Mouse (Mus musculus): Measurements from ENCODE around the gene Rbfox1.

The Rbfox1 gene

GRCm38 (mm10) chr16:6348581-6349241 lies 463.6 kb downstream of the Rbfox1 start:
- no peak for DNase-seq (ENCODE audit: low spot score in 2 of 2)

DNA sequence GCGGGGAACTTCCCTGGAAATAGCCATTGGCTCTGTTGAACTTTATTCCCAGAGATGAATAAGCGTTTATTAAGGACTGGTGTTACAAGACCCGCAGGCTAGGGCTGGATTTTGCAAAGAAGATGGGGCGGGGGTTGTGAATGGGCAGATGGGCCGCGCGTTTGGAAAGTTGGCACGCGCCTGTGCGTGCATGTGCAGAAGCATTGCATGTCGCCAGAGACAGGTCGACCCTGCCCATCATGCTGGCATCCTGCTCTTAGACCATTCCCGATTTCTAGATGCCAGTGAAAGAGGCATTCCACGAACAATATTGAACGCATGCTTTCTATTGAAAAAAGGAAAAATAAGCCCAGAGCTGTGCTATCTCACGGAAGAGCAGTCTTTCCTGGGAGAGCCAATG lies 464.2 kb downstream of the Rbfox1 start:
- DNase-seq (ENCODE audit: low spot score in 2 of 2) = no peak

GRCm38 (mm10) chr16:6350256-6350655 lies 465.1 kb downstream of the Rbfox1 start:
- DNase-seq (ENCODE audit: low spot score in 2 of 2) = no peak

GRCm38 (mm10) chr16:6353191-6353590 lies 468.0 kb downstream of the Rbfox1 start:
- no peak for DNase-seq (ENCODE audit: low spot score in 2 of 2)

DNA sequence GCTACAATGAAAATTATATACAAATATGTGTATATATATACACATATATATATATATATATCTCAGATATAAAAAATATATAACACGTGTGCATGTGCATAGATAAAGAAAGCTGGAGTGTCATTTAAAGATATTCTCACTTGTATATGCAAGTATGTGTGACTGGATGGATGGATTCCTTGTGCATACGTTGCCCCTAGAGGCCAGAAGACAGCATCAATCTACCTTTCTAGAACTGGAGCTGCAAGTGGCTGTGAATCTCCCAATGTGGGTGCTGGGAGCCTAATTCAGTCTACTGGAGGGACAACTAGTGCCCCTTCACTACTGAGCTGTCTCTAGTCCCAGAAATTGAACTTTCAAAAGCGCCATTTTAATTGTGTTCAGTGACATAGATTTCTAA lies 471.8 kb downstream of the Rbfox1 start:
- DNase-seq (ENCODE audit: low spot score in 2 of 2) = no peak

DNA sequence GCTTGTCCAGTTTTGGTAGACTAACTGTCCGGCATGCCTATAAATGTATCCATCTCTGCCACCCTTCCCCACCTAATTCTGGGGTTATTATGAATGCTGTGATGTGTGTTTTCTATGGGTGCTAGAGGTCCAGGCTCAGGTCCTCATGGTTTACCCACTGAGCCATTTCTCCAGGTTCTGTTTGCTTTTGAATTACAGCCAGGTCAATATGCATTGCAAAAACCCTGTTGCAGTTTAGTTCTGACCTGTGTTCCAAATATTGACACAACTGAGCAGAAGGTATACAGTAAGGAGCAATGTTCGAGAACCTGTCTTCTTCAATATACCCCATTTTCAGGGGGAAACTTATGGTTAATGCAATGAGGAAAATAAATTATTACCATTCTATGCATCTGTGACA lies 480.6 kb downstream of the Rbfox1 start:
- DNase-seq (ENCODE audit: low spot score in 2 of 2) = no peak

- no peak for DNase-seq (ENCODE audit: low spot score in 2 of 2)
Measured at GRCm38 (mm10) chr16:6366649-6367048, 481.5 kb downstream of the Rbfox1 start.

DNA sequence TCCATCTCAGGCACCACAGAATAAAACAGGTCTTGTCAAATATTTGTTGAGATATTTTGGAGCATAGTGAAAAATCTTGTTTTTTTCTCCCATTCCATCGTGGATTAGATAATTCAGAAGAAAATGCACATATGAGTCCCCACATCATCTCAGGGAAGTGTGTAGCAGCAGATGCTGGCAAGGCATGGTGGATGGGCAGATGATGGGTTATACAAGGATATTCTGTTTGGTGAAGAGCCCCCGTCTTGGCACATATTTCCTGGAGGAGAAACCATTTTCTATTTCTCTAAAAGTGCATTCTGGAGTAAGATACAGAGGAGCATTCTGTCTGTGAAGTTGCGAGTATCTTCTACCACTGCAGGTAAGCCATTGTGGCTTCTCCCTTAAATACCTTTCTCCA lies 495.8 kb downstream of the Rbfox1 start:
- no peak for DNase-seq (ENCODE audit: low spot score in 2 of 2)

GRCm38 (mm10) chr16:6381572-6381971 lies 496.4 kb downstream of the Rbfox1 start:
- DNase-seq (ENCODE audit: low spot score in 2 of 2) = no peak

DNA sequence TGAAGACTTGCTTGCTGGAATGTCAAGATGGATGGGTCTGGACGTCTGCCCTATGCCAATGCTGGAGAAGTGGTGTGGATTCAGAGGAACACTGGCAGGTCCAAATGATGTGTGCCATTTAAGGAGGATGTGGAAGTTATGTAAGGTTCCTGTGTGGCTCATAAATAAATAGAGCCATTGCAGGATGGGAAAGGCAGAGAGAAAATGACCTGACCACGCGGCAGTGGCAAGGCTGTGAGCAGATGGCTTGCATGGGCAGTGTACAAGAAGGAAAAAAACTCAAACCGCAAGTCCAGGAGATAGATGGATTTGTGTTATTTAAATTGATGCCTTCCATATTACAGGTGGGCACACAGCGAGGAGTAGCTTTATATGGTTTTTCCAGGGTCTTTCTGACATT lies 497.6 kb downstream of the Rbfox1 start:
- no peak for DNase-seq (ENCODE audit: low spot score in 2 of 2)

DNA sequence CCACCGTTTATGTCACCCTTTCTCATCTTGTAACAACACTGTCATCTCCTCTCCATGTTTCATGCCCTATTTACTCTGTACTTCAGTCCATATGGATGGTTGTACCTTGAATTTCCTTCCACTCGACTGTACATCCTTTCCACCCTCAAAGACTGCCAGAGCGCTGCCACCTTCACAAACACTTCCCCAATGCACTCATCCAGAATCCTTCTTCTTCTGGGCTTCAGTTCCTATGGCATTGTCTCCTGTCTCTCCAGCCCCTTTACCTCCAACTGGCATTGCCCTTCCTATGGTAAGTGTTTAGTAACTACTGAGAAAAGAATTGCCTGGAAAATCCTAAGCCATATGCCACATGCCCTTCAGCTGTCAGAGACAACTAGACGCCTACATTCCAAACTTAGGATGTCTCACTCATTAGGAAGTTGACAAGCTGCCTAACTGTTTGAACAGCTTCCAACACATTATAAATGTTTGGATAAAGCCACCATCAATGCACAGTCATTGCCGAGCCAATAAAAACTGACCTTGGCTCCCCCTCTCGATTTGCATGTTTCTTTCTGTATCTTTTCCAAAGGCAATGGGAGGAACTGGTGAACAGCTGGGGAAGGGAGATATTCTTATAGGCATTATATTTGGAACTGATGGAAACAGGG lies 505.2 kb downstream of the Rbfox1 start:
- no peak for DNase-seq (ENCODE audit: low spot score in 2 of 2)

DNA sequence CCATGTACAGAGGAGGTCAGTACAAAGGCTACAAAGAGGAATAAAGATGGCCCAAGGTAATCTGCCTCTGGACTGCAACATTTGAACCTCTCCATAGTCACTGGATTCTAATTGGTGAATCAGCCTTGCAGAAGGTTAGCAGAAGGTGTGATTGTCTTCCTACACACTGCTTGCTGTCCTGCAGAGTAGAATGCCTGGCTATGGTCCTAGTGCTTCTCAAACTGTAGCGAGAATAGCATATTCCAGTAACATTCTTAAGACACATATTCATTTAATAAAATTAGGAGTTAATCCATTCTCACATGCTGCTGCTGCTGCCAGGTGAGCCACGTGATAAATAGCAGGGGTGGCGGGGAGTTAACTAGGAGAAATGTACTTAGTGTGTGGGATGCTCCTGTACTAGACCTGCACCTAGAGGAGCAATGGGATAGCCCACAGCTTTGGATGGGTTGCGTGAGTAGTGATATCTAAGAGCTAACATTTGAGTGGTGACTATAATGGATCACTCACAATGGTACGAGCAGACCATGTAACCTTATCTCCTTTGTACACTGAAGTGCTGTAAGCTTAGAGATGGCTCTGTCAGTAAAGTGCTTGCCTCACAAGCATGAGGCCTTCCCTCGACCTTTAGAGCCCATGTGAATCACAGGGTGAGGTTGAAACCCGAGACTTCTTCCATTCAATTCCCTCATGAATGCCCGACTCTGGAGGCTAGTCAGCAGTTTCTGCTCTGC lies 511.7 kb downstream of the Rbfox1 start:
- no peak for DNase-seq (ENCODE audit: low spot score in 2 of 2)

- DNase-seq (ENCODE audit: low spot score in 2 of 2) = no peak
Measured at GRCm38 (mm10) chr16:6397635-6398034, 512.5 kb downstream of the Rbfox1 start.

DNA sequence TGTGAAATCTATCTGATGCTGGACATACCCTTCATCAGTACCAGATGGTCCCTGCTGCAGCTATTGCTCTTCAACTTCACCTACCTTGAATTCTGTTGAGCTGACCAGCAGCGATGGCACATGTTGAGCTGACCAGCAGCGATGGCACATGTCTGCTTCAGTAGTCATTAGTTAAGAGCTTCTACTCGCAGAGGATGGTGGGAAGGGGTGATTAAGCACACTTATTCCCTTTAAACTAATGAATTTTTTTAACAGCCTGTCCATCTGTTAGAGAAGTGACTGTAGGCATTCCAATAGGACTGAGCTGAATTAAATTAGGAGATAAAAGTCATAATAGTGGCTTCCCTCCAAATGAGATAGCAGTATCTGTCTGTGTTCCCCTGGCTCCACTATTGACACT lies 517.7 kb downstream of the Rbfox1 start:
- DNase-seq (ENCODE audit: low spot score in 2 of 2) = no peak

GRCm38 (mm10) chr16:6414846-6415245 lies 529.7 kb downstream of the Rbfox1 start:
- no peak for DNase-seq (ENCODE audit: low spot score in 2 of 2)

DNA sequence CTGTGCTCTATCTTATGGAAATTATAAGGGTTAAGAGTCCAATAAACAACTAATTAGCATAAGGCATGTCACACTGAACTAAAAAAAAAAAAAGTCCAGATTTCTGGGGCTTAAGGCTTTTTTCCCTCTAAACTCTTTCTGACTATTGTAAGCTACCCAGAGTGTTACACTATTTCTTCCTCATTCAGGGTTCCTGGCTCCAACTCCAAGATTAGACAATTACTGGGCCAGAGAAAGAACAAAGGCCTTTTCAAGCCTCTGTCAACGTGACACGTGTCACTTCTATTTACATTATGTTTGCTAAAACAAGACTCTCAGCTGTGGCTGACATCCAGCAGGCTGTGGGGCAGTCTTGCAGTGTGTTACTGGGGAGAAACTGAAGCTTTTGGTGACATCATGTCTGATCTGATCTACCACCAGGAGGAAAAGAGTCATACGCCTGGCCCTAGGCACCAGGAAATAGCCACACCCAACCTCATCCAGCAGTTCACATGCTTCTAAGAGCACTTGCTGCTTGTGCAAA lies 536.5 kb downstream of the Rbfox1 start:
- no peak for DNase-seq (ENCODE audit: low spot score in 2 of 2)

- DNase-seq (ENCODE audit: low spot score in 2 of 2) = no peak
Measured at GRCm38 (mm10) chr16:6423878-6424409, 538.8 kb downstream of the Rbfox1 start.

DNA sequence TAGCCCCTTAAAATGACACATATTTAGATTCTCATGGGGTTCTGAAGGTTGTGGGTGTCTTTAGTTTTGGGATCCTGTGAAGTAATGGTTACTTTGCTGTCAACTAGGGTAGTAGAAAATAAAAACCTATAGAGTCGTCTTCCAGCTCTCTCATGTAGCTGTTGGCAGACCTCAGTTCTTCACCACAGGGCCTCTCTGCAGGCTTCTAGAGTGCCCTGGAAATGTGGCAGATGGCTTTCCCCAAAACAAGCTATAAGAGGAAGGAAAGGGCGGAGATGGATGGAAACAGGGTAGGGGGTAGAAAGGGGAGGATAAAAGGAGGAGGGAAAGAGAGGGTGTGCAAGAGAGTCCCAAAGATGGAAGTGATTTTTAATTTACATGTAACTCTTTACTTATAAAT lies 539.6 kb downstream of the Rbfox1 start:
- no peak for DNase-seq (ENCODE audit: low spot score in 2 of 2)

DNA sequence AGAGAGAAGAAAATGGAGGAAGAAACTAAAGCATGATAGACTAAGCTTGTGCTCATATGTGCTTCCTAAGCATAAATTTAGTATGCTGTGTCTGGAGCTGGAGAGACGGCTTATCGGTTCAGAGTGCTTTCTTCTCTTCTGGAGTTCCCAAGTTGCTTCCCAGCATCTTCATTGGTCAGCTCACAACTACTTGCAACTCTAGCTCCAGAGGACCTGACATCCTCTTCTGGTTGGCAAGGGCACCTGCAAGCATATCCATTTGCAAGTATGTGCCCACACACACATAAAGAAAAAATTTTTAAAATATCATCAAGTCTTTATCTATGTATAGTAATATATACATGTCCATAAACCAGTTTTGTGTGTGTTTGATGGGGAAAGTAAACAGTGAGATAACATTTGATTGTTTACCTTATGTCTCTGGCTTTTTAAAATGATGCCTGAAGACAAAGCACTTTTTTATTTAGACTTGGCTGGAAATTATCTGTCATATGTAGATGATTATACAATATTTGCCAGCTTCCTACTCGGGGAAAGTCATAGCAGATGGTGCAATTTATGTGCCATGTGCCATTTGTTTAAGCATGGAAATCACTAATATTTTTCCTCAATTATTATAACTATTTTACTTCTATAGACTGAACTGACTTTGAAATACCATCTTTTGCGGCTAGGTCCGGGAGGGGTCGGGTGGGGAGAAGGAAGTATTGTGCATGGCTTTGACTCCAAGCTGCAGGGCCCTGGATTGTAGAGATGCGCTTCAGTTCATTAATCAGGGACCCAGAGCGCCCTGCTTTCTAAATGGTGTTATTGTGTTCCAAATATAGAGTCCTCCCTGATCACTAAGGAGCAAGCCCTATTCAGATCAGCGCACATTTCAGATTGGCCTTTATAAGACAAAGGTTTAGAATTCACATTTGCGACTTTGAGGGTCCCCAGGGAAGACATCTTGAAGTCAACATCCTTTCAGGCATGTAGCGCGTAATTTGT lies 542.4 kb downstream of the Rbfox1 start:
- DNase-seq (ENCODE audit: low spot score in 2 of 2) = no peak

- DNase-seq (ENCODE audit: low spot score in 2 of 2) = no peak
Measured at GRCm38 (mm10) chr16:6430981-6431380, 545.8 kb downstream of the Rbfox1 start.

DNA sequence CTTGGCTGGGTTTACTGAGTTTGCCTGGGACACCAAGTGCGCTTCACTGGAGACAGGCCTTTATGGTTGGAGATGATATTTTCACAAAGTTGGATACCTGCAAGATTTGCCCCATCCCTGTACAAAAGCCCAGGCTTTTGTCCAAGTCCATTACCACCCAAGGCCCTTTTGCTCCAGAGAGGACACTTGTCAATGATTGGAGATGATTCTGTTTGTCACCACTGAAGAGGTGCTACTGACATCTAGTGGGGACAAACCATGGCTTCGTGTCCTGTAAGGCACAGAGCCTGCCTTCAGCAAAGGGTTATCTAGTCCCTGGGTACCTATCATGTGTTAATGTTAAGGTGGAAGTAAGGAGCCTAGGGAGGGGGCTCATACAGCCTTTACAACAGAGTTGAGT lies 551.3 kb downstream of the Rbfox1 start:
- DNase-seq (ENCODE audit: low spot score in 2 of 2) = no peak

Measured in spleen, postnatal 36 days (tissue).